Mouse (Mus musculus): ENCODE results near the gene Fibin. TPM values are rescaled to one million over a fixed set of nuclear protein-coding genes. Genes with fewer than 3 reads are reported as not detected.

Fibin gene
- polyA plus RNA-seq, 1 experiment from 2014 or later, result 3.1 TPM

Other genes with a start within 250 kb of the Fibin start
- 0.14 and 0.89 TPM in 2 replicates for gene Bbox1, start 48.6 kb downstream of the Fibin start, polyA plus RNA-seq (2015; fragmentation: Nextera tagmentation; extraction: Ambion mirVana)
- gene Slc5a12, start 234.1 kb upstream of the Fibin start, polyA plus RNA-seq (2015; fragmentation: Nextera tagmentation; extraction: Ambion mirVana), result 0.11 TPM in 1 of 2 replicates, not detected in the other

Data from midbrain, embryonic 15.5 days (tissue).